Mouse (Mus musculus): ENCODE results near the gene Tmem132d.
"Not testable (repeated sequence)": the region's sequence is repeated elsewhere in the genome, so short reads cannot be mapped to it uniquely, and the experiment has no call there.

Gene Tmem132d

DNA sequence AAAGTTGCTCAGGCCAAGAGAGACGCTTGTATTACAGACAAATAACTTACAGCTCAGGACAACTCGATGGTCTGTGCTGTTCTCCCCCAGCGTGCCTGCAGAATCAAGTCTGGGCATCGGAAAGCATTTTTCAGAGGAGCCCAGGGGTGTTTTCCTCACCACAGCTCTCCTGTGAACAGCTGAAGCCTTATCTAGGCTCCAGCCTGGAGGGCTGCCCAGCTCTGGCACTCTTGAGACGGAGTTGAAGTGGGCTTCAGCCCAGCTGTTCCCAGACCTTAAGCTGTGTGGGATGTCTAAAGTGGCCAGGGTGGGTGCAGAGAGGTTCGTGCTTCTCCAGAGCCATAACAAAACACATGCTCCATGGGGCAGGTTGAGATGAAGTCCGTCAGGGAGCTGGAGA lies 657.1 kb downstream of the Tmem132d start:
- no peak for DNase-seq (ENCODE audit: low read depth, low spot score)

DNA sequence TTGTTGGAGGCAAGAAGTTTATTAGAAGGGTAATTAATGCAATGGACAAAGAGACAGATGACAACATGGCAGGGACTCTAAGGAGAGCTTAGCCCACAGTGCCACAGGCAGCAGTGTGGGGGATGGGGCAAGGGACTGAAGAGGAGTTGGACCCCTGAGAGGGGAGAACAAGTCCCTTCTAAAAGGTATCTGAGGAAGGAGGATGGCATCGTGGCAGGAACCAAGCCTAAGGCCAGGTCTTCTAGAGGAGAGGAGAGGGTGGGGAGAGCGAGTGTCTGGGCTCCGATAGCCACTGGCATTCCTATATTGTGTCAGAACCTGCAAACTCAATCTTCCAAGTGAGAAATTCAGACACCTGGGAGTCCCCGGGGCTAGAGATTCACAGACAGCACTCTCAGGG lies 674.3 kb downstream of the Tmem132d start:
- no peak for DNase-seq (ENCODE audit: low read depth, low spot score)

DNA sequence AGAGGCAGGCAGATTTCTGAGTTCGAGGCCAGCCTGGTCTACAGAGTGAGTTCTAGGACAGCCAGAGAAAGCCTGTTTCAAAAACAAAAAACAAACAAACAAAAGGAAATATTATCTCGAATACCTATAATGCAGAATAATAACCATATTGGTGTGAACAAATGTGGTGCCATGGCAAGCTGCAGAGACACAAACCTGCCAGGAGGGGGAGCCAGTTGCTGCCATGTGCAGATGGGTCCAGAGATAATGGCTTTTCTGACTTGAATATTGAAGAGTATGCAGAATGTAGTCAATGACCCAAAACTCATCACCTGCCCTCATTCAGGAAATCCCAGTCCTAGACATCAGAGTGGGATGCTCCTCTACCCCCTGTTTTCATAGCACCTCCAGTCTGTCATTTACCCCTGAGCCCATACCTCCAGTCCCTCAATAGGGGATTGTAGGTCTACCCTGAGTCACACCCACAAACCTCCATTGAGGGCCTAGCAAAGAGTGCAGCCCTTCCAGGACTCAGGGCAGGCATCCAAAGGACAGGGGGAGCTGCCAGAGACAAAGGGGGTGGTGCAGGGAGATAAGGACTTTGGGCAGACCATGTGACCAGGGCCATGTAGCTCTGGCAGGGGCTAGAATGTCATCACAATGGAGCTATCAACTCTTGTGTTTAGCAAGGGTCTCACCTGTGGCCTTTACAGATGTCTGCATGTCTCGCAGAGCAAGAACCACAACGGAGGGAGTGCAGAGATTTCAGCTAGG lies 676.0 kb downstream of the Tmem132d start:
- no peak for DNase-seq (ENCODE audit: low read depth, low spot score)

DNA sequence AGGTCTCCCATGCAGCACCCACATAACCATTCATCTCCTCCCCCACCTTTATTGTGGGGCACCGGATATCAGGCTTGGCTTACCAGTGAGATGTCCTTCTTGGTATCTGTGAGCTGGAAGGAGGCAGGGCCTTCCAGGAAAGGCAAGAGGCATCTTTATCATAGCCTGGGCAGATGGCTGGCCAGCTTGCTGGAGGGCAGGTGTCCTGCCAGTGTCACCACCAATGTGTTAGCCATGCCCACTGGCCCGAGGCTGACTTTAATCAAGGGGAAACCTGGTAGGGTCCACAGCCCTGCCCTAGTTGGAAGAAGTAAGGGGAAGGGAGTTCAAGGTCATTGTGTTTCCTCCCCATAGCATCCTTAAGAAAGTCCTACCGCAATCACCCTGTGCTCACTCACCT lies 676.9 kb downstream of the Tmem132d start:
- no peak for DNase-seq (ENCODE audit: low read depth, low spot score)

DNA sequence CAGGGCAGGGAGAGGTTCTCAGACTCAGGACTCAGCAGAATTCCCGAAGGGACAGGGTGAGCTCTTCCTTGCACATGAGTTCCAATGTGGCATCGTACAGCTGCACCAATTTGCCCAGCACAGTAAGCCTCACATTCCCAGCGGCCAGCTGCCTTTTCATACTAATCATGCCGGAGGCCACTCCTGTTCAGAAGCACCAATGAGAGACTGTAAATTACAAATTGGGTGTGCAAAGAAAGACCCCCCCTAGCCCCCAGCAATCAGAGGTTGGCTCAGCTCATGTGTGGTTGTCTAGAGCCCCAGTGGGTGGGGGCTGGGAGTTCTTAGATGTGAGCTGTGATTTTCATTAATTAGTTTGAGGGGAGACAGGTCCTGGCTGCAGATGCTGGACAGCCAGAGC lies 677.3 kb downstream of the Tmem132d start:
- no peak for DNase-seq (ENCODE audit: low read depth, low spot score)

DNA sequence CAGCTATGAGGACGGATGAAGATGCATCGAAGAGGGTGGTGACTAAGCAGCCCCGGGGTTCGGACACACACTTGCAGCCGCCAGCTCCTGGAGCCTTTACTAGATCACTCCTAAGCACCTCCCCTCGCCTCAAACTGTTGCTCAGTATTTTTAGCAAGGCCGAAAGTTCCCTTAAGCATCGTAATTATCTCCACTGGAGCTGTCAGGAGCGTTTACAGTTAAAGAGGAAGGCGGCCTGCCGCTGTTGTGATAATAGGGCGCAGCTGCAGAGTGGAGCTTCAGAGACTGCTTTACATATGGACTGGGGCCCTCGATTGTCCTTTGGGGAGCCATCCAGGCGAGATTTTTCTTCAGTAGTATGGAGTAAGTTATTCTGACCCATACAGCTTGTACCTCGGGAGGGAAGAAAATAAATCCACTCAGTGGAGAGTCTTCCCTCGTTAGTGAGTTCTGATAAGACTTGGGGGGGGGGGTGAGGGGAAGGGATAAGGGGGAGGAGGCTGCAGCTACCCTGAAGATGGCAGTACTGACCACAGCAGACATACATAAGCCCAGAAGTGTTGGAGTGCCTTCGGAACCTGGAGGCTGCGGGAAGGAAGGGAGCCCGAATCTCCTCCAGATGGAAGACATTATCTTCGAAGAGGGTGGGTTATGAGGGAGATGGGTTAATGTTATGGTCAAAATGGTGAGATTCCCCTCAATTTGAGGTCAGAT lies 681.5 kb downstream of the Tmem132d start:
- no peak for DNase-seq (ENCODE audit: low read depth, low spot score)

DNA sequence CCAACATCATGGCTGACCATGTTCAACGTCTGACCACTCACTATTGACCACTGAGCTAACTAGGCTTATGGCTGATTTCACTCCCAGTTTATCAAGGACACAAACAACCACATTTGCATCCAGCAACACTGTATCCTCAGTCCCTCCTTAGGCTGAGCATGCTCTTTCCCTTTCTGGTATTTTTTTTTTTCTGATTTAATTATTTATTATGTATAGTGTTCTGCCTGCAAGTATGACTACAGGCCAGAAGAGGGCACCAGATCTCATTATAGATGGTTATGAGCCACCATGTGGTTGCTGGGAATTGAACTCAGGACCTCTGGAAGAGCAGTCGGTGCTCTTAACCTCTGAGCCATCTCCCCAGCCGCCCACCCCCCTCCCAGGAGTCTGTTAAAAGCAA lies 683.3 kb downstream of the Tmem132d start:
- not testable (repeated sequence) for DNase-seq (ENCODE audit: low read depth, low spot score)

DNA sequence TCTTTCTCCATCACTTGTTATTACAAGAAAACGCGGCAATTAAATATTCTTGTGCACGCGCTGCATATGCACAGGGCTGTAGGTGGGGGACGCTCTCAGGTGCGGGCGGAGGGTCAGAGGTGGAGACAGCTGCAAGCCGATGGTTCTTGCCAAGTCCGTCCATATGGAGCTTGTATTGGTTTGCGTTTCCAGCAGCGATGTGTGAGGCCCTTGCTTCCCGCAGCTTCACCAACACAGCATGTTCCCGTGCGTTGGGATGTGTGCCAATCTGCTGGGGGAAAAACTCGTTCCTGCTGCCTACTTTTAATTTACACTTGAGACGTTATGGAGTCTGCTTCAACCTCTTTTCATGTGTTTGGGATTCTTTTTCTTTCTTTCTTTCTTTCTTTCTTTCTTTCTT lies 691.5 kb downstream of the Tmem132d start:
- no peak for DNase-seq (ENCODE audit: low read depth, low spot score)

All from embryo, embryonic 11.5 days (tissue).